8 mouse cellular contexts compared by ENCODE assay signal in the genomic region with DNA sequence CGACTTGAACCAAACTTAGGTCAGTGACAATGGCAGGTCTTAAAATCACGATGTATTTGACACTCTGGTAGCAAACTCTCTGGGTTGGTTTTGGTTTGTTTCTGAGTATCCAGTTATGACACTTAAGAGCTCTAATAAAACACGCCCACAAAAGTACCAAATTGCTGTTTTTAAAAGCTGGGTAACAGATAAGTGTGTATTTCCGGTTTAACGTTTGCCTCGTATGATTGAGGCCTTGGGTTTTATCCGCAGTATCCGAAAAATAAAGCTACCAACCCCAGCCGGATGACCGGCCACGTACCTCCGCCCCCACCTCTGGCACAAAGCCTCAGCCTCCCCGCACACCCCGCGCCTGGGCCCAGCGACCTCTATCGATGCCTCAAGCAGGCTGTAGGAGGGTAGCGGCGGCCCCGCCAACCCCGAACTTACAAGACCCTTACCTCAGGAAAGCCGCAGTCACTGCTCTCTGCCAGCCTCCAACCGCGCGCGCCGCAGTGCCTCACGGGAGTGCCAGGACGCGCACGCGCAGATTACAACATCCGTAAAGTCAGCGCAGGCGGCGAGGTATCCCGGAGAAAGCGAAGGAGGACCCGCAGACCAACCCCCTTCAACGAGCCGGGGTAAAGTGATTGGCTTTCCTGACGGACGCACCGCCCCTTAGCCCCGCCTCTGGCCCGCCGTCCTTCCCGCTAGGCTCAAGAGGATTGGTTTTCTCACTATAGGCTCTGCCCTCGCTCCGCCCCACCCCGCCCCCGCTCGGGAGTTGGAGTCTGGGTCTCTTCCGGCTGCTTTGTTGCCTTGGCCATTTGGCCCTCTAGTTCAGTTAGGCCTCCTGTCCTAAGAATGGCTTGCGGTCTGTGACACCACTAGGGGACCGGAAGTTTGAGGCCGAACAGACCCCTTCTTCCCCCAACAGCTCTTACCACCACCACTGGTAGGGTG. TPM values are rescaled to one million over a fixed set of nuclear protein-coding genes. Genes with fewer than 3 reads are reported as not detected.
DNase-seq lines count a peak whose midpoint lies in the region; ATAC-seq and TF ChIP-seq lines count a peak whose summit lies in the region.

TSS of gene Poln (minus strand) at position 499 of the 942 bp plus-strand sequence.
TSS of gene Haus3 (minus strand) at position 578 of the 942 bp plus-strand sequence.

- peak; percentile 99 for ATAC-seq in embryonic facial prominence, embryonic 14.5 days (ENCODE audit: low read depth)
- ATAC-seq in limb, embryonic 13.5 days (ENCODE audit: low FRiP score, low read depth) = peak; percentile 100
- peak; percentile 100 for ATAC-seq in midbrain, embryonic 16.5 days

- peaks cover 13% of the 10 kb centered on the region for H3K4me1 ChIP-seq in embryonic facial prominence, embryonic 14.5 days (ENCODE audit: control insufficient read depth, insufficient read depth, low read length)
- peaks cover 5% of the 10 kb centered on the region; the same call in 1 of the 2 replicates for H3K4me1 ChIP-seq in heart, adult 2 months (ENCODE audit: control insufficient read depth, insufficient read depth, low read length)
- H3K4me1 ChIP-seq in limb, embryonic 13.5 days = peaks cover 24% of the 10 kb centered on the region
- H3K4me1 ChIP-seq in midbrain, embryonic 16.5 days (ENCODE audit: control insufficient read depth, insufficient read depth, low read length) = peaks cover 13% of the 10 kb centered on the region

- TF ChIP-seq CTCF in heart, adult 2 months (IDR thresholded peaks at IDR 0.05) = peak; percentile 33

- H3K27me3 ChIP-seq in embryonic facial prominence, embryonic 14.5 days (replicated peaks; ENCODE audit: control insufficient read depth, insufficient read depth, low read length) = no peaks in the 10 kb centered on the region
- H3K27me3 ChIP-seq in heart, adult 2 months (ENCODE audit: control insufficient read depth, insufficient read depth, low read length) = no peaks in the 10 kb centered on the region
- H3K27me3 ChIP-seq in limb, embryonic 13.5 days = no peaks in the 10 kb centered on the region
- no peaks in the 10 kb centered on the region for H3K27me3 ChIP-seq in midbrain, embryonic 16.5 days (ENCODE audit: control insufficient read depth, insufficient read depth, low read depth, low read length)

- H3K4me2 ChIP-seq in embryonic facial prominence, embryonic 14.5 days (ENCODE audit: low read depth, low read length) = peak within 1 kb of the TSS; percentile 70
- H3K4me2 ChIP-seq in limb, embryonic 13.5 days (replicated peaks) = peak within 1 kb of the TSS; percentile 70
- peak within 1 kb of the TSS; percentile 81 for H3K4me2 ChIP-seq in midbrain, embryonic 16.5 days (ENCODE audit: low read length)

- peak within 1 kb of the TSS; percentile 89 for H3K9ac ChIP-seq in embryonic facial prominence, embryonic 14.5 days (ENCODE audit: low read depth, low read length)
- peak within 1 kb of the TSS; percentile 99 for H3K9ac ChIP-seq in heart, adult 2 months (ENCODE audit: low read depth, low read length)
- peak within 1 kb of the TSS; percentile 91 for H3K9ac ChIP-seq in limb, embryonic 13.5 days
- peak within 1 kb of the TSS; percentile 71 for H3K9ac ChIP-seq in midbrain, embryonic 16.5 days (ENCODE audit: low read depth, low read length)

- H3K4me3 ChIP-seq in embryonic facial prominence, embryonic 14.5 days (ENCODE audit: low read depth, low read length) = peak within 1 kb of the TSS; percentile 77
- peak within 1 kb of the TSS; percentile 91 for H3K4me3 ChIP-seq in heart, adult 2 months
- peak within 1 kb of the TSS; percentile 80 for H3K4me3 ChIP-seq in limb, embryonic 13.5 days
- H3K4me3 ChIP-seq in midbrain, embryonic 16.5 days (ENCODE audit: low read depth, low read length) = peak within 1 kb of the TSS; percentile 57

- peak; percentile 96 for TF ChIP-seq POLR2A in heart, adult 2 months (IDR thresholded peaks at IDR 0.05; ENCODE audit: insufficient read depth, low read depth, low read length)

- WGBS in embryonic facial prominence, embryonic 14.5 days = under 1% methylated on average over 48 of the region's 57 CpGs
- under 1% methylated on average over 57 of the region's 57 CpGs for WGBS in heart, adult 2 months
- under 1% methylated on average over 56 of the region's 57 CpGs for WGBS in limb, embryonic 13.5 days
- under 1% methylated on average over 56 of the region's 57 CpGs for WGBS in midbrain, embryonic 16.5 days

- 0 out of 2 replicates have a peak, but pooled peaks have one; percentile 30 for TF ChIP-seq EP300 in heart, adult 2 months (IDR thresholded peaks at IDR 0.05; ENCODE audit: insufficient read depth, low read depth, low read length)

- peak within 1 kb of the TSS; percentile 85 for H3K27ac ChIP-seq in embryonic facial prominence, embryonic 14.5 days (replicated peaks; ENCODE audit: low read depth, low read length)
- peak within 1 kb of the TSS; percentile 86 for H3K27ac ChIP-seq in heart, adult 2 months
- H3K27ac ChIP-seq in limb, embryonic 13.5 days = peak within 1 kb of the TSS; percentile 90
- H3K27ac ChIP-seq in midbrain, embryonic 16.5 days (ENCODE audit: low read length) = peak within 1 kb of the TSS; percentile 92

- intact Hi-C loops in heart, adult 2 months (cut with DNase I) = loop anchor here (5.0 kb wide), 1 partner anchor 198 kb away; the partner anchor contains the start of gene Fam193a

- no peaks in the 10 kb centered on the region for H3K79me2 ChIP-seq in heart, adult 2 months (replicated peaks; ENCODE audit: control insufficient read depth, insufficient read depth, low read length)

- H3K36me3 ChIP-seq in embryonic facial prominence, embryonic 14.5 days (ENCODE audit: control insufficient read depth, insufficient read depth, low read length) = peaks cover 16% of the 10 kb centered on the region
- H3K36me3 ChIP-seq in heart, adult 2 months (ENCODE audit: control insufficient read depth, insufficient read depth, low read length) = peaks cover 9% of the 10 kb centered on the region
- peaks cover 26% of the 10 kb centered on the region for H3K36me3 ChIP-seq in limb, embryonic 13.5 days
- H3K36me3 ChIP-seq in midbrain, embryonic 16.5 days (ENCODE audit: control insufficient read depth, insufficient read depth, low read length) = peaks cover 11% of the 10 kb centered on the region; the same call in 1 of the 2 replicates

- no peaks in the 10 kb centered on the region for H3K9me3 ChIP-seq in embryonic facial prominence, embryonic 14.5 days (ENCODE audit: control insufficient read depth, low read length)
- H3K9me3 ChIP-seq in limb, embryonic 13.5 days = no peaks in the 10 kb centered on the region
- H3K9me3 ChIP-seq in midbrain, embryonic 16.5 days (replicated peaks; ENCODE audit: control insufficient read depth, low read length, poor library complexity, severe bottlenecking) = no peaks in the 10 kb centered on the region

- DNase-seq in 3T3-L1 (ENCODE audit: low read depth, low spot score) = peak; percentile 99
- peak; percentile 89 to 94 for DNase-seq in adrenal gland, postnatal 4 days (ENCODE audit: low spot score in 2 of 2)
- DNase-seq in embryonic facial prominence, embryonic 14.5 days (ENCODE audit: low spot score) = peak; percentile 99
- DNase-seq in heart, adult 2 months = peak; percentile 97 to 98
- DNase-seq in kidney, adult 8-10 months = peak; percentile 98 to 99
- DNase-seq in spleen, postnatal 10 days (ENCODE audit: low spot score in 2 of 2) = peak; percentile 94 to 97

RNA-seq across cellular contexts. Expression of gene Poln, which starts in this region (rescaled TPM):
- total RNA-seq in adrenal gland, postnatal 4 days (2021) = 1 to 10 TPM; 1.4 to 3.4 TPM
- polyA plus RNA-seq in embryonic facial prominence, embryonic 14.5 days (2014; fragmentation: Nextera tagmentation; extraction: Ambion mirVana) = 0.94 and 1.9 TPM in 2 replicates
- 1 to 10 TPM; 7.0 TPM for total RNA-seq in heart, adult 2 months (2021)
- polyA plus RNA-seq in heart, adult 2 months (2012; rRNA removed) = 3.4 and 4.3 TPM in 2 replicates
- 0.52 and 0.84 TPM in 2 replicates for polyA plus RNA-seq in limb, embryonic 13.5 days (2015; fragmentation: Nextera tagmentation; extraction: Ambion mirVana)
- 0.18 and 0.26 TPM in 2 replicates for polyA plus RNA-seq in midbrain, embryonic 16.5 days (2015; fragmentation: Nextera tagmentation; extraction: Ambion mirVana)

RNA-seq across cellular contexts. Expression of gene Haus3, which starts in this region (rescaled TPM):
- 10 to 100 TPM; 12.3 to 14.0 TPM for total RNA-seq in adrenal gland, postnatal 4 days (2021)
- polyA plus RNA-seq in embryonic facial prominence, embryonic 14.5 days (2014; fragmentation: Nextera tagmentation; extraction: Ambion mirVana) = 26.8 and 28.3 TPM in 2 replicates
- 1 to 10 TPM; 3.2 to 4.8 TPM for total RNA-seq in heart, adult 2 months (2021)
- 0.92 and 1.8 TPM in 2 replicates for polyA plus RNA-seq in heart, adult 2 months (2012; rRNA removed)
- polyA plus RNA-seq in limb, embryonic 13.5 days (2015; fragmentation: Nextera tagmentation; extraction: Ambion mirVana) = 36.8 and 39.1 TPM in 2 replicates
- polyA plus RNA-seq in midbrain, embryonic 16.5 days (2015; fragmentation: Nextera tagmentation; extraction: Ambion mirVana) = 10.5 and 14.4 TPM in 2 replicates

Comparison
In these comparisons a context has a peak if more than half of its experiments do, and no peak if none do; other contexts are left out.
1. Peak in every context shown above with its lines: DNase-seq, ATAC-seq, H3K4me3 ChIP-seq and H3K27ac ChIP-seq.